Mouse (Mus musculus): ENCODE data around the gene Poln.

GRCm38 (mm10) chr5:34204911-34205310 lies 35.7 kb upstream of the Poln start:
- TF ChIP-seq CTCF (IDR thresholded peaks at IDR 0.05; ENCODE audit: low read depth, low read length) (no peak), TAL1 (conservative IDR thresholded peaks at IDR 0.05; ENCODE audit: low read depth, low read length) (no peak)
